In the genomic region with DNA sequence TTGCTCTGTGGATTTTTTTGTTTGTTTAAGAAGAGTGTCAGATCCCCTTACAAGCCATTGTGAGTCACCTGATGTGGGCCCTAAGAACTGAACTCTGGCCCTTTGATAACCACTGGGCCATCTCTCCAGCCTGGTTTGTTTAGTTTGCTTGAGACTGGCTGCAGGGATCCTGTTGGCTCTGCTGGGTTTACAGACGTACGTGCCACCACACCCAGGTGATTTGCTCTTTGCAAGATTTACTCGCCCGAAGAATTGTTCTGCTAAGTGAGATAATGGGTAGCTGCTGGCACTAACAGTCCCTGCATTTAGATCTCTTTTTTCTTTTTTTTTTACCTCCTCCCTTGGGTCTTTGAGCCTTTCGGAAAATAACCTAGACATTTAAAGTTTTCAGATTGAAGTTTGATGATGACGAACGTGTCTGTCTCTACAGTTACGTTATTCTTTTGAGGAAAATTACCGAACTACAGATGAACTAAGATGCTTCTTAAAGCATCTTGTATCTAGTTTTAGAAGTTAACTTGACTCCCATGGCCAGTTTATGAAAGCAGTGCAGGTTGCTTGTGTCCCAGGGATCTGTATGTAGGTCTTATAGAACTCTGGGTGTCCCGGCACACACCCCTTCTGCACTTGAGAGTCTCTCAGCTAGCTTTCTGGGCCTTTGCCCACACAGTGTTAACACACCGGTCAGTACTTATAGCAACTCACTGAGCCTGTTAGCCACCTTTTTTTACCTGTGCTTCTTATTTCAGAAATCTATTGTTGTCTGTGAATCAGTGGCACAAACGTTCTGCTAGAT, we compare ENCODE assay signal across 10 mouse cellular contexts. TPM values are rescaled to one million over a fixed set of nuclear protein-coding genes. Genes with fewer than 3 reads are reported as not detected.
DNase-seq lines count a peak whose midpoint lies in the region; ATAC-seq and TF ChIP-seq lines count a peak whose summit lies in the region.
"Had no signal": no experiment of that assay in that cellular context is flagged by ENCODE, and none has a peak within 500 bp of the region (broad histone marks: within the 10 kb centered on the region; RNA-seq: fewer than 3 reads in every experiment).

No protein-coding gene starts in this region.

- intact Hi-C loops in heart, postnatal 10 days (cut with DNase I) = no loop called here
- intact Hi-C loops in left cerebral cortex, postnatal 10 days (cut with DNase I) = no loop called here

- peaks cover 59% of the 10 kb centered on the region for H3K79me2 ChIP-seq in macrophage (ENCODE audit: inconsistent target)

- peaks cover 45% of the 10 kb centered on the region for H3K4me1 ChIP-seq in heart, embryonic 10.5 days
- peaks cover 59% of the 10 kb centered on the region for H3K4me1 ChIP-seq in G1E (ENCODE audit: insufficient read depth, low read depth, low read length)
- H3K4me1 ChIP-seq in hindbrain, embryonic 12.5 days = peaks cover 35% of the 10 kb centered on the region

- no peak for TF ChIP-seq CTCF in G1E (IDR thresholded peaks at IDR 0.05; ENCODE audit: low read depth, low read length)

- peak overlapping the region; percentile 42; the same call in 1 of the 2 replicates for H3K27ac ChIP-seq in heart, embryonic 10.5 days
- H3K27ac ChIP-seq in hindbrain, embryonic 12.5 days = no peak overlapping the region
- H3K27ac ChIP-seq in macrophage = peak overlapping the region; percentile 91

- H3K27me3 ChIP-seq in heart, embryonic 10.5 days (ENCODE audit: insufficient read depth, poor library complexity, severe bottlenecking) = no peaks in the 10 kb centered on the region
- H3K27me3 ChIP-seq in G1E (ENCODE audit: insufficient read depth, low read length) = peaks cover under 1% of the 10 kb centered on the region; the same call in 1 of the 2 replicates
- H3K27me3 ChIP-seq in hindbrain, embryonic 12.5 days = no peaks in the 10 kb centered on the region; the same call in 1 of the 2 replicates

- DNase-seq in heart, embryonic 10.5 days (ENCODE audit: low spot score) = peak; percentile 54
- no peak for DNase-seq in heart, postnatal 10 days
- no peak for DNase-seq in G1E (ENCODE audit: low spot score)
- DNase-seq in layer of hippocampus, adult 9-10 months (ENCODE audit: low spot score) = no peak
- DNase-seq in left cerebral cortex, postnatal 10 days (ENCODE audit: extremely low spot score in 1 of 2, low spot score in 2 of 2) = no peak
- DNase-seq in spleen, adult 18-20 months = no peak

- H3K9me3 ChIP-seq in heart, embryonic 10.5 days = no peaks in the 10 kb centered on the region
- H3K9me3 ChIP-seq in G1E (replicated peaks) = peaks cover 5% of the 10 kb centered on the region; the same call in 1 of the 2 replicates
- no peaks in the 10 kb centered on the region for H3K9me3 ChIP-seq in hindbrain, embryonic 12.5 days (replicated peaks)

- WGBS in heart, embryonic 10.5 days = 77% methylated on average over 12 of the region's 12 CpGs
- 90% methylated on average over 12 of the region's 12 CpGs for WGBS in hindbrain, embryonic 12.5 days
- WGBS in macrophage (ENCODE audit: missing documents) = 84% methylated on average over 12 of the region's 12 CpGs

- H3K36me3 ChIP-seq in heart, embryonic 10.5 days = no peaks in the 10 kb centered on the region
- H3K36me3 ChIP-seq in G1E (replicated peaks) = peaks cover 31% of the 10 kb centered on the region
- H3K36me3 ChIP-seq in hindbrain, embryonic 12.5 days = no peaks in the 10 kb centered on the region
- no peaks in the 10 kb centered on the region for H3K36me3 ChIP-seq in macrophage (ENCODE audit: inconsistent target)

- peak overlapping the region; percentile 88; the same call in 1 of the 2 replicates for H3K9ac ChIP-seq in hindbrain, embryonic 12.5 days

- peak overlapping the region; percentile 84 for H3K4me3 ChIP-seq in heart, embryonic 10.5 days
- H3K4me3 ChIP-seq in G1E (ENCODE audit: low read depth, low read length) (peak overlapping the region; percentile 97), macrophage (ENCODE audit: inconsistent target) (peak overlapping the region; percentile 93)
- no peak overlapping the region; the same call in 1 of the 2 replicates for H3K4me3 ChIP-seq in hindbrain, embryonic 12.5 days

- peak overlapping the region; percentile 88 for H3K4me2 ChIP-seq in hindbrain, embryonic 12.5 days (replicated peaks)

- ATAC-seq in G1E (ENCODE audit: extremely low read depth, insufficient number of reproducible peaks, low FRiP score, poor library complexity, severe bottlenecking) = no peak
- ATAC-seq in hindbrain, embryonic 12.5 days (ENCODE audit: low FRiP score) = no peak

RNA-seq across cellular contexts. Expression of a gene that starts 1.6 kb away (rescaled TPM):
- 102 and 112 TPM in 2 replicates for polyA plus RNA-seq in heart, embryonic 10.5 days (2016; fragmentation: Nextera tagmentation; extraction: Ambion mirVana)
- total RNA-seq in heart, postnatal 10 days (2021) = 100 to 1,000 TPM; 112 to 129 TPM
- total RNA-seq in G1E (2014; fragmentation: Nextera tagmentation) (197 and 228 TPM in 2 replicates), G1E (2017) (256 and 288 TPM in 2 replicates)
- polyA plus RNA-seq in G1E (2012) (6.6 and 6.8 TPM in 2 replicates), macrophage (2018) (137 to 536 TPM (median 493 TPM) in 3 replicates)
- polyA plus RNA-seq in hindbrain, embryonic 12.5 days (2016; fragmentation: Nextera tagmentation; extraction: Ambion mirVana) = 96.2 and 99.4 TPM in 2 replicates
- 100 to 1,000 TPM in 19 of 26 experiments, 10 to 100 TPM in 7; 23.1 to 410 (median 178) TPM for total RNA-seq in macrophage (2018; cell fraction: chromatin; rRNA removed)
- total RNA-seq in macrophage (2018; cell fraction: cytosol; rRNA removed) = 100 to 1,000 TPM; 226 to 709 (median 397) TPM
- total RNA-seq in macrophage (2018; cell fraction: nucleus; rRNA removed) = 100 to 1,000 TPM in 24 of 26 experiments, 10 to 100 TPM in 2; 66.8 to 415 (median 233) TPM
- total RNA-seq in left cerebral cortex, postnatal 10 days (2021) = 100 to 1,000 TPM; 121 to 130 TPM

RNA-seq across cellular contexts. Expression of a gene that starts 19.5 kb away (rescaled TPM):
- polyA plus RNA-seq in heart, embryonic 10.5 days (2016; fragmentation: Nextera tagmentation; extraction: Ambion mirVana) = not detected in 2 replicates
- not detected for total RNA-seq in heart, postnatal 10 days (2021)
- total RNA-seq in G1E (2014; fragmentation: Nextera tagmentation) (2.1 TPM in 1 of 2 replicates, not detected in the other), G1E (2017) (0.41 and 0.44 TPM in 2 replicates)
- polyA plus RNA-seq in G1E (2012) (not detected in 2 replicates), macrophage (2018) (not detected in 3 replicates)
- not detected in 2 replicates for polyA plus RNA-seq in hindbrain, embryonic 12.5 days (2016; fragmentation: Nextera tagmentation; extraction: Ambion mirVana)
- not detected for total RNA-seq in macrophage (2018; cell fraction: chromatin; rRNA removed)
- total RNA-seq in macrophage (2018; cell fraction: cytosol; rRNA removed) = not detected
- not detected for total RNA-seq in macrophage (2018; cell fraction: nucleus; rRNA removed)
- total RNA-seq in left cerebral cortex, postnatal 10 days (2021) = not detected
- polyA plus RNA-seq: embryonic facial prominence, embryonic 11.5 days; neural tube, embryonic 11.5 days had no signal

RNA-seq across cellular contexts. Expression of a gene that starts 40.4 kb away (rescaled TPM):
- 370 and 414 TPM in 2 replicates for polyA plus RNA-seq in heart, embryonic 10.5 days (2016; fragmentation: Nextera tagmentation; extraction: Ambion mirVana)
- total RNA-seq in heart, postnatal 10 days (2021) = 100 to 1,000 TPM; 159 to 184 TPM
- total RNA-seq in G1E (2014; fragmentation: Nextera tagmentation) (349 and 453 TPM in 2 replicates), G1E (2017) (229 and 240 TPM in 2 replicates)
- polyA plus RNA-seq in G1E (2012) (468 and 573 TPM in 2 replicates), macrophage (2018) (85.3 to 157 TPM (median 86.3 TPM) in 3 replicates)
- 196 and 201 TPM in 2 replicates for polyA plus RNA-seq in hindbrain, embryonic 12.5 days (2016; fragmentation: Nextera tagmentation; extraction: Ambion mirVana)
- total RNA-seq in macrophage (2018; cell fraction: chromatin; rRNA removed) = 10 to 100 TPM; 25.2 to 91.4 (median 58.2) TPM
- total RNA-seq in macrophage (2018; cell fraction: cytosol; rRNA removed) = 100 to 1,000 TPM in 17 of 26 experiments, 10 to 100 TPM in 9; 84.3 to 170 (median 113) TPM
- 10 to 100 TPM; 26.8 to 84.5 (median 55.8) TPM for total RNA-seq in macrophage (2018; cell fraction: nucleus; rRNA removed)
- 10 to 100 TPM; 62.1 to 75.7 TPM for total RNA-seq in left cerebral cortex, postnatal 10 days (2021)

RNA-seq across cellular contexts. Expression of a gene that starts 40.5 kb away (rescaled TPM):
- 32.7 and 35.3 TPM in 2 replicates for polyA plus RNA-seq in heart, embryonic 10.5 days (2016; fragmentation: Nextera tagmentation; extraction: Ambion mirVana)
- 10 to 100 TPM; 24.3 to 29.6 TPM for total RNA-seq in heart, postnatal 10 days (2021)
- total RNA-seq in G1E (2014; fragmentation: Nextera tagmentation) (74.7 and 97.6 TPM in 2 replicates), G1E (2017) (105 and 123 TPM in 2 replicates)
- polyA plus RNA-seq in G1E (2012) (33.1 and 33.9 TPM in 2 replicates), macrophage (2018) (20.5 to 23.9 TPM (median 21.0 TPM) in 3 replicates)
- 57.7 and 66.5 TPM in 2 replicates for polyA plus RNA-seq in hindbrain, embryonic 12.5 days (2016; fragmentation: Nextera tagmentation; extraction: Ambion mirVana)
- total RNA-seq in macrophage (2018; cell fraction: chromatin; rRNA removed) = 100 to 1,000 TPM in 25 of 26 experiments, 10 to 100 TPM in 1; 82.9 to 258 (median 164) TPM
- total RNA-seq in macrophage (2018; cell fraction: cytosol; rRNA removed) = 10 to 100 TPM; 19.7 to 36.8 (median 28.8) TPM
- 100 to 1,000 TPM in 5 of 26 experiments, 10 to 100 TPM in 21; 42.4 to 136 (median 72.3) TPM for total RNA-seq in macrophage (2018; cell fraction: nucleus; rRNA removed)
- 10 to 100 TPM; 36.8 to 38.4 TPM for total RNA-seq in left cerebral cortex, postnatal 10 days (2021)

Comparison
In these comparisons a context has a peak if more than half of its experiments do, and no peak if none do; other contexts are left out.
1. RNA of a gene that starts 1.6 kb away (polyA plus RNA-seq): 137 to 536 TPM in macrophage, 102 to 112 TPM in heart, embryonic 10.5 days and 96.2 to 99.4 TPM in hindbrain, embryonic 12.5 days; 6.6 to 6.8 TPM in G1E; every median in the first group is over 10 times any median in the second.